Mouse (Mus musculus) bone marrow, adult 2 months (tissue): ENCODE data around the gene Bcl6b. TPM values are rescaled to one million over a fixed set of nuclear protein-coding genes. Genes with fewer than 3 reads are reported as not detected.
A peak's percentile ranks its signal among the peaks of the same experiment; 100 is the strongest.

Source experiments
- H3K27ac ChIP-seq: fragments of 200-500 bp; 2 replicates; pipeline ENCODE4 v1.5.1; 2012; ENCODE audit warnings: low read depth, mild to moderate bottlenecking, control low read depth, inconsistent platforms, low read length; ENCODE audit not compliant: control insufficient read depth, poor library complexity, insufficient read depth
- H3K4me1 ChIP-seq: fragments of 200-500 bp; 2 replicates; pipeline ENCODE4 v1.6.1; 2011; ENCODE audit warnings: low read length; ENCODE audit not compliant: control insufficient read depth, insufficient read depth
- H3K4me3 ChIP-seq: fragments of 200-500 bp; replicated peaks from 2 replicates; pipeline ENCODE3; 2011; ENCODE audit warnings: mild to moderate bottlenecking, low read depth, low read length, control low read depth; ENCODE audit not compliant: control insufficient read depth
- CTCF ChIP-seq: fragments of 200-500 bp; IDR thresholded peaks from 2 replicates; pipeline ENCODE4 v1.5.1; 2011; ENCODE audit warnings: low read length, control low read depth; ENCODE audit not compliant: control insufficient read depth, insufficient read depth
- POLR2A ChIP-seq: fragments of 200-500 bp; IDR thresholded peaks from 2 replicates; pipeline ENCODE4 v1.6.1; 2011; ENCODE audit warnings: low read depth, mild to moderate bottlenecking, control low read depth, low read length, borderline replicate concordance; ENCODE audit not compliant: control insufficient read depth
- WGBS: fragments of 180-500 bp; shearing (Covaris S2); methylation state at CpG from one replicate; pipeline ENCODE4 v1.1.7; 2018; 5-methylcytosine and 5-hydroxymethylcytosine counted together
- polyA plus RNA-seq: library from polyadenylated mRNA; stranded (reverse); fragments of >200 nt; gene quantifications from 2 replicates; pipeline ENCODE4 v1.2.4, GENCODE M21; 2011; ENCODE audit warnings: low replicate concordance; ENCODE audit not compliant: missing spikeins, insufficient read depth, insufficient read length

Gene Bcl6b
- polyA plus RNA-seq, 1 experiment = 2.2 TPM

DNA sequence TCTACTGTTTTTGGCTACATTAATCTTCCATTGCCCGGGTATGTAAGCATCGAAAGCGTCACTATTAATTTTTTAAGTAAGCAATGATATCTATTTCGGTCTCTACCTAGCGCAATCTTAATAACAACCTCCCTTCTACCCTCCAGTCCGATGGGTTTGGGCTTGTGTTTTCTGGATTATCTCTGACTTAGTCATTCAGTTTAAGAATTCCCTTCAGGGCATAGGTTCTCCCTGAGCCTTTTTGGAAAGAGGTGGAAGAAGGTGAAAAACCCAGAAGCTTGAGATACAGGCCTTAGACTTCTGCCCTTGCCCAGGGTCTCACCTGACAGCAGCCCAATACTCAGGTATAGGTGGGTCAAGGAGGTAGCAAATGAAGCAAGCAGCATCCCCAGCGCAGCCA, 9.7 kb downstream of the Bcl6b start:
- Histone ChIP-seq H3K27ac (no peak overlapping the region), H3K4me1 (peaks cover 4% of the 10 kb centered on the region; the same call in 1 of the 2 replicates), H3K4me3 (peak overlapping the region; percentile 72)
- TF ChIP-seq CTCF (no peak), POLR2A (no peak)
- 65% methylated on average over 7 of the region's 7 CpGs for WGBS

GRCm38 (mm10) chr11:70218741-70219470, 10.7 kb downstream of the Bcl6b start:
- Histone ChIP-seq H3K27ac (no peak overlapping the region), H3K4me1 (peaks cover 4% of the 10 kb centered on the region; the same call in 1 of the 2 replicates), H3K4me3 (no peak overlapping the region)
- no peak for TF ChIP-seq POLR2A
- TF ChIP-seq CTCF = no peak
- 85% methylated on average over 15 of the region's 15 CpGs for WGBS

DNA sequence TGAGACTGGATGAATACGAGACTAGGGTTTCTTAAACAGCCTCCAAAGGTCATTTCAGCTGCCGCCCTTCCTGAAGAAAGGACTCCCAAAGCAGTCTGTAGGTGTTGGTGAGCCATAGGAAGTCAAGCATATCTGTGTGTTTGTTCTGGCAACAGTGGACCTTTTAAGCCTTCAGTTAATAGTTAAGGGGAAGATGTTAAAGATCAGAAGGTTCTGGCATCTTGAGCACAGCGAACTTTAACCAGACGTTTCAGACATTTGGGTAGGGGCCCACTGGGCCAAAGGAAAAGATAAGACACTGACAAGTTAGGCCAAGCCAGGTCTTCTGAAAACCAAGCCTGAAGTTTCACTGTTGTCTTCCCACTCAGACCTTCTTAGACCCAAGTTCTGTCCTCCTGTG, 11.6 kb downstream of the Bcl6b start:
- TF ChIP-seq CTCF = no peak
- TF ChIP-seq POLR2A = no peak
- 81% methylated on average over 4 of the region's 4 CpGs for WGBS
- peaks cover 1% of the 10 kb centered on the region; the same call in 1 of the 2 replicates for H3K4me1 ChIP-seq
- no peak overlapping the region for H3K27ac ChIP-seq
- H3K4me3 ChIP-seq = no peak overlapping the region

GRCm38 (mm10) chr11:70216103-70216502, 13.5 kb downstream of the Bcl6b start:
- H3K4me1 ChIP-seq = 0 out of 2 replicates have a peak, but pooled peaks cover 1% of the 10 kb centered on the region
- no peak overlapping the region for H3K4me3 ChIP-seq
- H3K27ac ChIP-seq = no peak overlapping the region
- 79% methylated on average over 3 of the region's 3 CpGs for WGBS
- TF ChIP-seq POLR2A (no peak), CTCF (no peak)

DNA sequence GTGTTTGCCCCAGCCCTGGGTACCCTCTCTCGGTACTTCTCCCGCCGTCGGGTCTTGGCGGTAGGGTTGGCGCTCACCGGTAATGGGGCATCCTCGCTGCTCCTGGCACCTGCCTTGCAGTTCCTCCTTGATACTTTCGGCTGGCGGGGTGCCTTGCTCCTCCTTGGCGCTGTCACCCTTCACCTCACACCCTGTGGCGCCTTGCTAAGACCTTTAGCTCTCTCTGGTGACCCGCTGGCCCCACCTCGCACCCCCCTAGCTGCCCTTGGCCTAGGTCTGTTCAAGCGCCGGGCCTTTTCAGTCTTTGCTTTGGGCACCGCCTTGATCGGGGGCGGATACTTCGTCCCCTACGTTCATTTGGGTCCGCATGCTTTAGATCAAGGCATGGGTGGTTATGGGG, 14.3 kb downstream of the Bcl6b start:
- 36% methylated on average over 22 of the region's 22 CpGs for WGBS
- TF ChIP-seq CTCF (no peak), POLR2A (no peak)
- H3K27ac ChIP-seq = no peak overlapping the region
- 0 out of 2 replicates have a peak, but pooled peaks cover 1% of the 10 kb centered on the region for H3K4me1 ChIP-seq
- no peak overlapping the region for H3K4me3 ChIP-seq

DNA sequence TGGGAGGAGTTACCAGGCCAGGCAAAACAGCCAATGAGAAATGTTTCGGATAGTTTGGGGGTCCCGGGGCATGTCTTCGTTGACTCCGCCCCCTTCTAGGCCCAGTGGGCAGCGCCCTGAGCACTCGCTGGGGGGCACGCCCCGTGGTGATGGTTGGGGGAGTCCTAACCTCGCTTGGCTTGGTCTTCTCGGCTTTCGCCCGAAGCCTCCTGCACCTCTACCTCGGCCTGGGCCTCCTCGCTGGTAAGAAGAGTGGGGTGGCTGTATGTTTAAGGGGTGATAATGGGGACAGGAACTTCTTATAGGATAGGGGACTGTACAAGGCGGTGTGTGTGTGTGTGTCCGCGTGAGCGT, 14.8 kb downstream of the Bcl6b start:
- no peak overlapping the region for H3K27ac ChIP-seq
- H3K4me1 ChIP-seq = no peaks in the 10 kb centered on the region
- H3K4me3 ChIP-seq = no peak overlapping the region
- no peak for TF ChIP-seq CTCF
- TF ChIP-seq POLR2A = no peak
- WGBS = 13% methylated on average over 18 of the region's 18 CpGs

- Histone ChIP-seq H3K4me1 (no peaks in the 10 kb centered on the region), H3K4me3 (no peak overlapping the region), H3K27ac (no peak overlapping the region)
- 2% methylated on average over 46 of the region's 46 CpGs for WGBS
- no peak for TF ChIP-seq POLR2A
- no peak for TF ChIP-seq CTCF
These were observed 15.3 kb downstream of the Bcl6b start for GRCm38 (mm10) chr11:70214191-70214855.

DNA sequence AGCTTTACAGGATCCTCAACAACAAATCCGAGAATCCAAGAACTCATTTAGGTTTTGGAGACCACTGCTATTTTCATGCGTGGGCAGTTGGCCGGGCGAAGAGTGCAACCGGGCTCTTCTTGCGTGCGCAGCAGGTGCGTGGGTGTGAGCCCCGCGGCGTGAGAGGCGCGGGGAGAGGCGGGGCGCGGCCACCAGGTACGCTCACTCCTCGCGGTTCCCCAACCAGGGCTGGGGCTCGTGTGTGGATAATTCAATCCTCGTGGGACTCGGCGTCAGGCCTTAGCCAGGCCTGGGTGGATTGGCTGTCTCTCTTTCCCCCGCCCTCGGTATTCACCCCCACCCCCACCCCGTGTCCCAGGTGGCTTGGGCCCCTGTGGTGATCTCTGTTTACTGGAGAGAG, 15.9 kb downstream of the Bcl6b start:
- TF ChIP-seq POLR2A (no peak), CTCF (no peak)
- no peak overlapping the region for H3K4me3 ChIP-seq
- H3K4me1 ChIP-seq = no peaks in the 10 kb centered on the region
- no peak overlapping the region for H3K27ac ChIP-seq
- WGBS = 7% methylated on average over 26 of the region's 26 CpGs
